Mouse (Mus musculus): ENCODE results near the gene Atg2b.

The Atg2b gene

DNA sequence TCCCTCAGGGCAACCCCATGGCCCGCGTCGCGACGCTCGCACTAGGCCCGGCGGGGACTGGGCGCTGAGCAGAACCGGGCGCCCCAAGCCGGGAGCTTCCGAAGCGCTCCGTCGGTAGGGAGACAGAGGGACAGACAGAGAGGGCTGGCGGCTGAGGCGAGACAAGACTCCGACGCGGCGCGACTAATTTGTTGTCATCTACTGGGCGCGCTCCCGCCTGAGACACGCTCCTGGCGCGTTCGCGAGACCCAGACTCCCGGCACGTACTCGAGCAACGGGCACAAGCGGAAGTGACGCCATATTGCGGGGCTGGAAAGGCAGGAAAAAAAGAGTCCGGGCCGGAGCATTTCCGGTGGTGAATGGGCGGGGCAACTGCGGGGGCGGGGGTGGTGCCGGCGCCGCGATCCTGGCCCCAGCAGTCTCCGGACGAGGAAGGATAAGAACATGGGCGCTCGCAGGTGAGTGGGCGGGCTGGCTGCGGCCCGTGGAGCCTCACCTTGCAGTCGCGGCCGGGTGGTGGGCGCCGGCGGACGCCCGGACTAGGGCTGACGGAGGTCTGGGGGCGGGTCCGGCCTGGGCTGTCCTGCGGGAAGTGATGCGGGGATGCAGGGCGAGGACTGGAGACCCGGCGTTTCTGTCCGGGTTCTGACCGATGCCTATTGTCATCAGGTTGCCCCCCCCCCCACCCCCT lies at the start of gene Atg2b:
Gene Atg2b (minus strand): TSS at position 211 of the 691 bp plus-strand sequence.
- peak; percentile 98 to 99 for DNase-seq

DNA sequence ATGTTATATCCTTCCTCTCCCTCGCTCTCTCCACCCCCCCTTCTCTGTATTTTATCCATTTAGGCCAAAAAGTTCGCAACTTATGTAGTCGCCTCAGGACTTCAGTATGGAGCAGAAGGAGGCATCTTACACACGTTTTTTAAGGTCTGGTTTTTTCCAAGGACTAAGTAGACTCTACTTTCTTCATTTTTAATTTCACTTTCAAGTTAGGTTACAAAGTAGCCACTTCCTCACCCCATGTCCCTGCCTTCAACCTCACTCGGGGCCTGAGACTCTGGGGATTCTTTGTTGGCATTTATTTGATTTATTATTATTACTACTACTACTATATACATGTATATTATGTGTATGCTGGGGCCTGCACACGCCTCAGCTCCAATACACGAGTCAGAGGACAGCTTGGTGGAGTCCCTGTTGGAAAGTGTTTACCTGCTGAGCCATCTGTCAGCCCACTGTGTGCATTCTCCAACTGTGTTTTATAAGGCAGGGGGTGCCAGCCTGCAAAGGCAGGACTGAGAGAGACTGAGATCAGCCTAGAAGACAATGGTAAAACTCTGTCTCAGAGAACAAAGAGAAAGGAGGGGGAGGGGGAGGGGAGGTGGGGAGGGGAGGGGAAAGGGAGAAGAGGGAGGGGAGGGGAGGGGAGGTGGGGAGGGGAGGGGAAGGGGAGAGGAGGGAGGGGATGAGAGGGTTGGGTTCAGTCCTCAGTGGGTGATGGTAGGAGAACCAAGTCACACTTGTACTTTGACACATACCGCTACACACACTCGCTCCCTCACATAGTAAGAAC lies 48.6 kb upstream of the Atg2b start:
- no peak for DNase-seq

DNA sequence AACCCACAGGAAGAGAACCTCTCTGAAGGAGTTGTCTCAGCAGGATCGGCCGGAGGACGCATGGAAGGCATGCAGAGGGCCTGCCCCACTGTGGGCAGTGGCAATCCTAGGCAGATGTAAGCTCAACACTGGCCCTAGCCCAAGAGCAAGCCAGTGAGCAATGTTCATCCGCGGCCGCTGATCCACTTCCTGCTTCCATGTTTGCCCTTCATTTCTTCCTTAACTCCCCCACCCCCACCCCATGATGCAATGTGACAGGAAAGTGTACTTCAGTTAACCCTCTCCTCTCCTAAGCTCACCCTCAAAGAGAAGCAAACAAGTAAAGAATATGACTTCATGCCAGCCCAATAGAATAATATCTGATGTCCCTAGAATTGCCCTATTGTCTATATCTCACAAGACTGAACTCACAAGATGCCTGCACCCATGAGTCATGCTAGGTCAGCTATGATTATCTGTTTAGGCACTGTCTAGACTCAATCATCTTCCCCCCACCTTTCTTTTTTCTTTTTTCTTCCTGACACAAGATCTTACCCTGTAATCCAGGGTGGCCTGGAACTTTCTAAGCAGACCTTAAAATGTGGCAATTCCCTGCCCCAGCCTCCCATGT lies 45.9 kb upstream of the Atg2b start:
- no peak for DNase-seq

DNA sequence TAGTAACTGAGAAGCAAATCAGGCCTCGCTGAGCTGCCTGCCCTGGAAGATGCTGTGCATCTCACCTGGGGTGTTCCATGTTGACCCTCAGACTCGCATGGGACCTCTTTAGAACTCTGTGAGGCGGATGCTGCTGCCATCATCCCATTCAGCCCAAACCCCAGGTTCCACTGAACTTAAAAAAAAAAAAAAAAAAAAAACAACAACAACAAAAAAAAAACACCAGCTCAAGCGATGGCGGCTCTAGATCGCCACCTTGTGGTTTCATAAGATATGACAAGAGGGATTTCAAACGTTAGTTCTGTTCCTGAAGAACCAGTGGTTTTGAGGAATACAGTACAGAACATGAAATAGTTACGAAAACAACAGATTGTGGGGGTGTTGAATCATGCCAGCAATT lies 43.0 kb upstream of the Atg2b start:
- peak; percentile 29 to 49 for DNase-seq

DNA sequence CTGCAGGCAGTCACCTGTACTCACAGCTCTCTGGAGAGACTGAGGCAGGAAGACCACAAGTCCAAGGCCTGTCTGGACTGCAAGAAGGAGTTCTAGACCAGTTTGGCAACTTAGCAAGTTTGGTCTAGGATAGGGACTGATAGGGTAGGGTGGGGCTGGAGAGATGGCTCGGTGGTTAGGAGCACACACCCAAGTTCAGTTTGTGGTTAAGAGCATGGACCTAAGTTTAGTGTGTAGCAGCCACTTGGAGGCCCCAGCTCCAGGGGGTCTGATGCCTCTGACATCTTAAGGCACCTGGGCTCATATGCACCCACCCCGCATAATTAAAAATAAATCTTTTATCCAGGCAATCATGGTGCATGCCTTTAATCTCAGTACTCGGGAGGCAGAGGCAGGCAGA lies 42.3 kb upstream of the Atg2b start:
- DNase-seq: no peak

DNA sequence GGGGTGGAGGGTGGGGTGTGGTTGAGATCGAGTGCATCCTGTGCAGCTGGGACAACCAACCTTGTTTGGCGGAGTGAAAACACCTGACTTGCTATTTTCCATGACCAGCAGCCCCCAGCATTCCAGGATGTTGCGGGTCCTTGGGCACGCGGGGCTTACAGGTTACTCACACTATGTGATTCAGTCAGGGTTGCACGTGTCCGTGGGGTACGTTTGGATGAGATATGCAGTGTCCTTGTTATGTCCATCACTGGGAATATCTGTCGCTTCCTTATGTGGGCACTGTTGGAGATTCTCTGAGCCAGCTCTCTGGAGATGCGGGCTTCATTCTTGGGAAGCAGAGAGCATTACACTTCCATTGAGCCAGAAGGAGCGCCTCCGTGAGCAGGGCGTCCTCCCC lies 40.7 kb upstream of the Atg2b start:
- no peak for DNase-seq

DNA sequence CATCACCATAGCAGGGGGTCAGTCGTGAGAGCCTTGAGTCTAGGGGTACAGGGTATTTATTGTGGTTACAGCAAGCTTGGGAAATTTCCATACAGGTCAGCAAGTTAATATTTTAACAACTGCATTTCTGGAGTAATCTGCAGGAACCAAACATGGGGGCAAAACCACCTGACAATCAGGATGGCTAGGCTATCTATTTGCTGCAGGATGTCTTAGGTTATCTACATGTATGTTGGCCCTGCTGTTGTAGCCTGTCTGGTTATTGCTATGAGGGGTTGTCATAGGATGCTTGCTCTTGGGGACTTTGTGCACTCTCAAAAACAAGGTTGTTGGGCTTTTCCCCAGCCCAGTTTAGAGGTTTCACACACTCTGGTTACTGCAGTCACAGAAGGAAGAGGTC lies 39.6 kb upstream of the Atg2b start:
- DNase-seq: no peak

DNA sequence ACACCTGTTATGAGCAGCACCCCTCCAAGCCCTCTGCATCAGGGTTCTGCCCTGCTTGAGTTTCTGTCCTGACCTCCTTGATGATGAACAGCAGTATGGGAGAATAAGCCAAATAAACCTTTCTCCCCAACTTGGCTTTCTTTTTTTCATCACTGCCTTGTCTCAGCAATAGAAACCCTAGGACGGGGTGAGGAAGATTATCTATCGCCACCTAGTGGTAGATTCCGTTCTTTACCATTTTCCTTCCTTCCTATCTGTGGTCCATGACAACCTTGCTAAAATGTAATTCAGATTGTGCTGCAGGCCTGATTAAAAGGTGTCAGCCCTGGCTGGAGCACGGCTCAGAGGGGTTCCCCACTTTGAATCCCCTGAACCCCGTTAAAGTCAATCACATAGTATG lies 37.6 kb upstream of the Atg2b start:
- no peak for DNase-seq

DNA sequence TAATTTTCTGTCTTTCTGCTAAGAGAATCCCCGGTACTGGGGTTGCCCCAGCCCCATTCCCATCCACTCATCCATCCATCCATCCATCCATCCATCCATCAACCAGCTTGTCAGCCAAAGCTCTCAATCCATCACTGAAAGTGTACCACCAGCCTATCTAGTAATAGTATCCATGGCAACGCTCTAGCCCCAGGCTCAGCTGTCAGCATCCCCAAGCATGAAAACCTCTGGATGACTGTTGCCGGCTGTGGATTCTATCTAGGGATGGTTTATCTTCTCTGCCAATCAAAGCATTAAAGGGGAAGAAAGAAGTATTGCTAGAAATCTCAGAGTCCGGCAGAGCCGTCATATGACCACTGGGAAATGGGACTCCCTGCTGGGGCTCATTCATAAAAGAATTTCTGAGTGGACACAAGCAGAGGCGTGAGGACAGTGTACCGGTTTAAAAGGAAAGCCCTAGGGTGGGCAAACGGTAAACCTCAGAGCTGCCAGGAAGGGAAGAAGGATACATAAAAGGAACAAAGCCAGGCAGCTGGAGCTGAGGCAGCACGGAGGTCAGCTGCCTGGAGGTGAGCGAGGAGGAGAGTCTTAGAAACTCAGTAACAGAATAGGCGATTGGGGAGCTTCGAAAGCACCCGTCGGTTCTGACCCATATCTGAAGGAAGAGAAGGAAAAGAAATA lies 36.6 kb upstream of the Atg2b start:
- DNase-seq: no peak

DNA sequence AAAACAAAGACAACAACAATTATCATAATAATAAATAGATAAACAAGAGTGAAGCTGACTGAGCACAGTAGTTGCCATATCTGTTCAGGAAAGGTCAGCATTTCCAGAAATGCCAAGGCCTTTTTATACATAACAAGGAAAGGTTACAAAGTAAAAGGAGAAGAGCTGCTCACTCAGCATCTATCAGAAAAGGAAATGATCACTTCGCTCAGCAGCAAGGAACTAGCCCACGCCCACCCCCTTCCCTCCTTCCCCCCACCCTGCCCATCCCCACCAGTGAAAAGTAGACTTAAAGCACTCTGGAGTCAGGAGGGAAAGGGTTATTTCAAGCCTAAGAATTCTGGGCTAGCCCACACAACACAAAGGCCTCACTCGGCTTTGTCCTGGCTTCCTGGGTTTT lies 35.2 kb upstream of the Atg2b start:
- DNase-seq: no peak

DNA sequence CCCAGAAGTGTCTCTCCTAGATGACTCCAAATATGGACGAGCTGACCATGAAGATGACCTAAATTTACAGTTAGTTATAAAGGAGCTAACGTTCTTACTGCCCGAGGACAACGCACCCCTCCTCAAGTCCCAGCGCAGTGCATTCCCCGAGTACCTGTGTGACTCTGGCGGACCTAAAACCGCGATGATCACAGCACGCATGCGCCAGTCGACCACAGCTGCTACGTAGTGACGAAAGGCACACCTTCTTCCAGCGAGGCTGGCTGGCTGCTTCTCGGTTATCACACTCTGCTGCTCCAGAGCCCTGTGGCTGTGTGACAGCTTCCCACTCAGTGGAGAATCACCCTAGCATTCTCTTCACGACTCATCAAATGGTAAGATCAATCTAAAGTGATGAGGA lies 33.6 kb upstream of the Atg2b start:
- DNase-seq: peak; percentile 50 to 60

DNA sequence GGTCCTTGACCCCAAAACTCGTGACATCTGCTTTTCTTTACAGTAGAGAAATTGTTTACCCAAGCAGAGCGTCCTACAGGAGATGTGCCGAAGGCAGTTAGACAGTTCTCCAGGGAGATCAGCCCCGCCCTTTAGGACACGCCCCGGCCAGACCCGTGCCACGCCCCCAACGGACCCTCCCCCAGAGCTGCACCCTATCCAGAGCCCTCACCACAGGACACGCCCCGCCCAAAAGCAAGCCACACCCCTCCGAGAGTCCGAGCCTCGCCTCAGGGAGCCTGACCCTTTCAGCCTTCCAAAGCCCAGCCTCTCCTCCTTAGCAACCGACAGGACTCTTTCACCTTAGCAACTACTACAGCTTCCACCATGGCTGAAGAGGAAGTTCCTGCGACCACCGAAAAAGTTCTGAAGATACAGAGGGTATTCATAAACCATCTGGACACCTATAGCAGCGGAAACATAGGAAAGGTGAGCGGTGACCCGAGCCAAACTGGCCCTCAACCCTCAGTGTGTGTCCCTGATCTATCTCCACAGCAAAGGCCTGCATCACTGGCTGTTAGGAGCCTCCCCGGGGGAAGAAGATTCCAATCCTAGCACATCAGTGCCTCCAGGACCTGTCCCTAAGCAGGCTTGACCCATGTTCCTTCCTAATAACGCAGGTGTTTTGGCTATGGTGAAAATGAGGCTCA lies 20.9 kb upstream of the Atg2b start, which contains the start of gene Ak7:
Gene Ak7 (plus strand): TSS at position 178 of the 689 bp plus-strand sequence.
- DNase-seq: peak; percentile 89 to 93

DNA sequence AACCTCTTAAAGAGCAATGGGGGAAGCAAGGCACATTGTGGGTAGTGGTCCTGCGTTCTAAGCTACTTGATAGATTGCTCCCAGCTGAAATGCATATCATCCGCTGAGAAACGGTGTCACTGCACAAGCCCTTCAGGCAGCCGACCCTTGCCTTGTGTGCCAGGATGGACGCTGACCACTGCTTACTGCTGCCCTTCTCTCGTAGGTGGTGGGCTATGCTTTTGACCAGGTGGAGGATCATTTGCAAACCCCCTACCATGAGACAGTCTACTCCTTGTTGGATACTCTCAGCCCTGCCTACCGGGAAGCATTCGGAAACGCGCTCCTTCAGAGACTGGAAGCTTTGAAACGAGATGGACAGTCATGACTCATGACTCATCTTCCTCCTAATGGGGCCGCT lies 15.4 kb upstream of the Atg2b start:
- DNase-seq: no peak

DNA sequence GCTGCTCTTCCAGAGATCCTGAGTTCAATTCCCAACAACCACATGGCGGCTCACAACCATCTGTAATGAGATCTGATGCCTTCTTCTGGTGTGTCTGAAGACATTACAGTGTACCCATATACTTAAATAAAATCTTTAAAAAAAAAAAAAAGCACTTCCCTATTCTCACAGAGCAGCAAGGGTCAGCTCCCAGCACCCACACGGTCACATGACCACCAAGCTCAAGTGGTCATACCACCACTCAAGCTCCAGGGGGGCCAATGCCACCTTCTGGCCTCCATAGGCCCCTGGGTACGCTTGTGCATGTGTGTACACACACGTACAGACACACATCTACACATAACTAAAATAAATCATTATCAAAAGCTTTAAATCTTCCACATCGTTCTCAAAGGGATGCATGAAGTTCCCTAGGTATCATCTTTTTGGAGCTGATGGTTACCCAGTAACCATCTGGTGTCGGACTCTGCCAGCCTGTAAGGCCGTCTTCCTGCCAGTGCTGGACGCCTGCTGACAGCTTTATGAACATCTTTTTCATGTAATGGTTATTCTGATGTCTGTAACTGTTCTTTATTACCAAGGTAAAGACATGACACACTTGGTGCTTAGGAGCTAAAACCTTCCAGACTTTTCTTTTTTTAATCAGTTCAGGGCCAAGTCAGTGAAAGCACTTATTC lies 12.2 kb upstream of the Atg2b start:
- no peak for DNase-seq

DNA sequence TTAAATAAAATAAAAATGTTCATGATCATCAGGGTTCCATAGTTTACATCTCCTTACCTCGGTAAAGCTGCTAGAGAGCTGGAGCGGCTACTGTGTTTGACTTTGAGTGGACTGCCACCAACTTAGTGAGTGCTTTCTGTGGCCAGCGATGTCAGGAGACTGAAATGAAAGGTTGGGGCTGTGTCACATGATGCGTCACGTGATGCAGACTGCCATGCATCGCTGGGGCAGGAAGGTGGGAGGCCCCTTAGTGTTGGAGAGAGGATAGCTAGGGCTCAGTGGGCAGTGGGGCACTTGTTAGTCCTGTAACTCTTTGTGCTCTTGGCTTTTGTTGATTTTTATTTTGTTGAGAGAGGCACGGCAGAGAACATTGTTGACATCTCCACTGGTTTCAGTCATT lies 10.8 kb upstream of the Atg2b start:
- DNase-seq: no peak

DNA sequence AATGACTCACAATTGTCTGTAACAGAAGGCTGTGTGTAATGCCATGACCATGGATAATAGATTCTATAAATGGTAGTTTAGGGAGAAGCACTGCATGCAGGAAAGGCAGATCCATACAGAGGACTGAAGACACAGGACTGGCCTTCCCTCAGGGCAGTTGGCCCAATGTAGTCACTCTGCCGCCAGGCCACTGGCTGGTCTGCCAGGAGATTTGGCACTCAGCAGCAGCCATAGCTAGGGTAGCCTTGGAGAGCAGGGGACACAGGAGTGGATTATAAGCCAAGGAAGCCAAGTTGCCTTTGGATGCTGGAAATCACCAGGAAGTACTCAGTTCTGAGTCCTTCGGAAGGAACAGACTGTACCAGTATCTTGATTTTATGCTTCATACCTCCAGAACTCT lies 9.0 kb upstream of the Atg2b start:
- DNase-seq: no peak

DNA sequence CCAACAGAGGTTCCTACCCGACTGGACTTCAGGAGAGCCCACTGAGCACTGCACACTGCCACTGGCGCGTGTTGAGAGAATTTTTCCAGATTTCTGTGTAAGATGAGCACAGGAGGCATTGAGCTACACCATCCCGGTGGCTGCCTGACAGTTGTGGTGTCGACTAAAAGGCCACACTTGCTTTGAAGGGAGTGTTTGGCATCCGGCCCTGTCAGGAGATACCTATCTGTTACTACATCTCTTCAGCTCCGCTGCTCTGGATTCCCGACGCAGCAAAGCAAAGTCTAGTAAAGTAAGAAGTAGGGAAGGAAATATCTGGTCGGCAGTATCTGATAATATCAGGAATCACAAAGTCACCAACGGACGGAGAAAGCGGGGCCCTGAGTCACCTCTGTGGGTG lies 4.4 kb upstream of the Atg2b start:
- DNase-seq: no peak

DNA sequence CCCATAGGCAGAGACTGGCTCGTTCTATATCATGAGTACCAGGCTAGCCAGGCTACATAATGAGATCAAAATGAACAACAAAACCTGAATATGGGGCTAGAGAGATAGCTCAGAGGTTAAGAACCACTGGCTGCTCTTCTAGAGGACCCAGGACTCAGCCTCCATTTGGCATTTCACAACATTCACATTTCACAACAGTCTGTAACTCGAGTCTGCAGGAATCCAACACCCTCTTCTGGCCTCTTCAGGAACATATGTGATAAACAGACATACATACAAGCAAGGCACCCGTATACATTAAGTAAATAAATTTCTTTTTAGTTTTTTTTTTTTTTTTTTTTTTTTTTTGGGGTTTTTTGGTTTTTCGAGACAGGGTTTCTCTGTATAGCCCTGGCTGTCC lies 3.5 kb upstream of the Atg2b start:
- DNase-seq: no peak

DNA sequence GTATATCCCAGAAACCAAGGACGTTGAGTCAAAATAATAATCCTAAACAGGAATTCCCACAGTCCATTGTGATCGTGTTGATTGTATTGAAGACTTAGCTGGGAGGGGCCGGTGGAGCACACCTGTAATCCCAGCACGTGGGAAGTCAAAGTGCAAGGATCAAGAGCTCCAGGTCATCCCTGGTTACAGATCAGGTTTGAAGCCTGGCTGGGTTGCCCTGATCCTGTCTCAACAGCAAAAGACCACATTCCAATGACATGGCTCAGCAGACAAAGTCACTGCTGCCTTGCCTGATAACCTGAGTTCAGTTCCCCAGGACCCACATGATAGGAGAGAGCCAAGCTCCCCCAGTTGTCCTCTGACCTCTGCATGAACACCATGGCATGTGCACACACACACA lies 2.4 kb upstream of the Atg2b start:
- DNase-seq: no peak

DNA sequence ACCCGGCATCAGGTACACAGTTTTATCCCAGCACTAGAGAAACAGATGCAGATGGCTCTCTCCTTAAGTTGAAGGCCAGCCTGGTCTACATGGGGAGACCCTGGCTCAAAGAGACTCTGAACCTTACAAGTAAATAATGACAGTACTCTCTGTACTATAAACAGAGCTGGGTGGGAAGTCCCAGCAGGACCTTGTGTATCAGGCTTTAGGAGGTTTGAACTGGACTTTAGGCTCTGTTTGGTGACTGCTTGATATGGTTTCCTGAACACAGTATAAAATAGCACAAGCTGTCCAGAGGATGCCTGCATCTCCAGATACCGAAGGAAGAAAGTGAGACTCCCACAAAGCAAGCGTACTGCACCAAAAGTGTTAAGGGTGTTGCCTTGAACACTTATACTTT lies 1.8 kb upstream of the Atg2b start:
- DNase-seq: no peak

DNA sequence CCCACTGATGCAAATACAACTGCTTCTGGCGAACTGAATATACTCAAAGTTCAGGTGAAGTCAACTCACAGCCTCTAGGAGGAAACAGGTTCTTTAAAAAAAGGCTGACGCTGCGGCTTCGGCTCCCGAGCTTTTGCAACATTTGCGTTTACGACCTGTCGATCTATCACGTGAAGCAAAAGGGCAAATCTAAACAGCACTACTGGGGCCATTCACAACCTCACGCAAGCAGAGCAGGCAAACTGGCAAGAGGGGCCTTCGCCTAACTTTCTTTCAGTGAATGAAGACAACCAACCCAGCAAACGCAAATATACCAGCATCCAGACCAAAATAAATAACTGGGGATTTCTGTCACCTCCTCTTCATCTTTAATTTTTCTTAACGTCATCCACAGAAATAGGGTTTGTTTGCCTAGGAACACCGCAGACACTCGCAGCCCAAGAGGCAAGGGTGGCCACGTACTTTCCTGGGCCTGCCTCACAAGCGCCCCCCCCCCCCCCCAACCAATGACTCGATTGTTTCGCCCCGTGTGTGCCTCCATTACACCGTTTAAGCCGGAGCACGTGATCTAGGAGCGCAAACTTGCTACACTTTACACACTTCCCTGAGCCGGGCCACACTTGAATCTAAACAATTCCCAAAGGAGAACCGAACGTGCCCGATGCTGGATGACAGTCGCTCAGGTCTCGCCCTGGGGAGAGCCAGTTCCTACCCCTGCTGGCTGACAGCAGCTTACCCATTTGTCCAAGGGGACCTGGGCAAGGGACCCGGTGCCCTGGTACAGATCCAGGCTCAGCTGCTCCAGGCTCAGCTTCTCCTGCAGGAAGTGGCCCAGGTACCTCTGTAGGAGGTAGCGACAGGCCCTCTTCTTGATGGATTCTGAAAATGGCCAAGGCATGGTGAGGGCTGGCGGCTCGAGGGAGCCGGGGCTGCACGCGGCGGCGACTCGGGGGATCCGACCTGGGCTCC lies 794 bp downstream of the Atg2b start, which contains the start of gene Gskip:
Gene Gskip (plus strand): TSS at position 897 of the 969 bp plus-strand sequence.
- DNase-seq: peak; percentile 36 to 60

All from kidney, postnatal 4 days (tissue).